Mouse (Mus musculus): ENCODE data around the gene Gm10197. TPM values are rescaled to one million over a fixed set of nuclear protein-coding genes. Genes with fewer than 3 reads are reported as not detected.

Gm10197 gene
- polyA plus RNA-seq (2012; rRNA removed) = not detected in 2 replicates

GRCm38 (mm10) chr19:53371666-53372065 lies at the start of gene Gm10197:
Gm10197 (minus strand) TSS chr19:53371766.
- peak in 1 of 2 experiments; percentile 15 for DNase-seq
- H3K27me3 ChIP-seq (ENCODE audit: control insufficient read depth, insufficient read depth, low read length) = no peaks in the 10 kb centered on the region
- TF ChIP-seq POLR2A (IDR thresholded peaks at IDR 0.05; ENCODE audit: borderline replicate concordance, insufficient read depth, low read length) (no peak), CTCF (IDR thresholded peaks at IDR 0.05; ENCODE audit: borderline replicate concordance, insufficient read depth, low read depth, low read length) (no peak)
- H3K4me1 ChIP-seq (ENCODE audit: control insufficient read depth, insufficient read depth, low read length) = peaks cover 14% of the 10 kb centered on the region; the same call in 1 of the 2 replicates
- no peak within 1 kb of the TSS for H3K27ac ChIP-seq (ENCODE audit: insufficient read depth, low read length)
- 83% methylated on average over 13 of the region's 13 CpGs for WGBS
- no peak within 1 kb of the TSS for H3K4me3 ChIP-seq (replicated peaks; ENCODE audit: insufficient read depth, low read depth, low read length)

- Histone ChIP-seq H3K27me3 (ENCODE audit: control insufficient read depth, insufficient read depth, low read length) (no peaks in the 10 kb centered on the region), H3K4me3 (replicated peaks; ENCODE audit: insufficient read depth, low read depth, low read length) (peak overlapping the region; percentile 44), H3K27ac (ENCODE audit: insufficient read depth, low read length) (no peak overlapping the region), H3K4me1 (ENCODE audit: control insufficient read depth, insufficient read depth, low read length) (peaks cover 21% of the 10 kb centered on the region)
- TF ChIP-seq POLR2A (IDR thresholded peaks at IDR 0.05; ENCODE audit: borderline replicate concordance, insufficient read depth, low read length) = no peak
- TF ChIP-seq CTCF (IDR thresholded peaks at IDR 0.05; ENCODE audit: borderline replicate concordance, insufficient read depth, low read depth, low read length) = no peak
- WGBS = 17% methylated on average over 19 of the region's 19 CpGs
- DNase-seq = peak; percentile 78 to 79
These were observed 49.5 kb upstream of the Gm10197 start for GRCm38 (mm10) chr19:53420924-53421582.

- peak in 1 of 2 experiments; percentile 54 for DNase-seq
- 57% methylated on average over 5 of the region's 5 CpGs for WGBS
These were observed 48.3 kb upstream of the Gm10197 start for GRCm38 (mm10) chr19:53419834-53420233.

GRCm38 (mm10) chr19:53415198-53415597 lies 43.6 kb upstream of the Gm10197 start:
- Histone ChIP-seq H3K4me1 (ENCODE audit: control insufficient read depth, insufficient read depth, low read length) (no peaks in the 10 kb centered on the region), H3K4me3 (replicated peaks; ENCODE audit: insufficient read depth, low read depth, low read length) (no peak overlapping the region), H3K27ac (ENCODE audit: insufficient read depth, low read length) (no peak overlapping the region), H3K27me3 (ENCODE audit: control insufficient read depth, insufficient read depth, low read length) (no peaks in the 10 kb centered on the region)
- no peak for DNase-seq
- no peak for TF ChIP-seq CTCF (IDR thresholded peaks at IDR 0.05; ENCODE audit: borderline replicate concordance, insufficient read depth, low read depth, low read length)
- no peak for TF ChIP-seq POLR2A (IDR thresholded peaks at IDR 0.05; ENCODE audit: borderline replicate concordance, insufficient read depth, low read length)
- WGBS = 81% methylated on average over 17 of the region's 17 CpGs

More at GRCm38 (mm10) chr19:53419834-53420233, 48.3 kb upstream of the Gm10197 start:
- TF ChIP-seq CTCF (IDR thresholded peaks at IDR 0.05; ENCODE audit: borderline replicate concordance, insufficient read depth, low read depth, low read length) (peak; percentile 55), POLR2A (IDR thresholded peaks at IDR 0.05; ENCODE audit: borderline replicate concordance, insufficient read depth, low read length) (no peak)
- Histone ChIP-seq H3K4me3 (replicated peaks; ENCODE audit: insufficient read depth, low read depth, low read length) (no peak overlapping the region), H3K27me3 (ENCODE audit: control insufficient read depth, insufficient read depth, low read length) (no peaks in the 10 kb centered on the region), H3K27ac (ENCODE audit: insufficient read depth, low read length) (no peak overlapping the region), H3K4me1 (ENCODE audit: control insufficient read depth, insufficient read depth, low read length) (peaks cover 18% of the 10 kb centered on the region)

- WGBS = 92% methylated on average over 11 of the region's 11 CpGs
- DNase-seq = no peak
These were observed 43.1 kb upstream of the Gm10197 start for GRCm38 (mm10) chr19:53414650-53415049.

GRCm38 (mm10) chr19:53413617-53414380 lies 42.2 kb upstream of the Gm10197 start:
- no peak for TF ChIP-seq CTCF (IDR thresholded peaks at IDR 0.05; ENCODE audit: borderline replicate concordance, insufficient read depth, low read depth, low read length)
- no peak for TF ChIP-seq POLR2A (IDR thresholded peaks at IDR 0.05; ENCODE audit: borderline replicate concordance, insufficient read depth, low read length)
- H3K4me1 ChIP-seq (ENCODE audit: control insufficient read depth, insufficient read depth, low read length) = no peaks in the 10 kb centered on the region
- H3K27ac ChIP-seq (ENCODE audit: insufficient read depth, low read length) = no peak overlapping the region
- no peak for DNase-seq
- no peaks in the 10 kb centered on the region for H3K27me3 ChIP-seq (ENCODE audit: control insufficient read depth, insufficient read depth, low read length)
- H3K4me3 ChIP-seq (replicated peaks; ENCODE audit: insufficient read depth, low read depth, low read length) = no peak overlapping the region
- 88% methylated on average over 15 of the region's 15 CpGs for WGBS

More at GRCm38 (mm10) chr19:53414650-53415049, 43.1 kb upstream of the Gm10197 start:
- no peak overlapping the region for H3K27ac ChIP-seq (ENCODE audit: insufficient read depth, low read length)
- no peaks in the 10 kb centered on the region for H3K4me1 ChIP-seq (ENCODE audit: control insufficient read depth, insufficient read depth, low read length)
- TF ChIP-seq POLR2A (IDR thresholded peaks at IDR 0.05; ENCODE audit: borderline replicate concordance, insufficient read depth, low read length) = no peak
- no peak for TF ChIP-seq CTCF (IDR thresholded peaks at IDR 0.05; ENCODE audit: borderline replicate concordance, insufficient read depth, low read depth, low read length)
- H3K27me3 ChIP-seq (ENCODE audit: control insufficient read depth, insufficient read depth, low read length) = no peaks in the 10 kb centered on the region
- no peak overlapping the region for H3K4me3 ChIP-seq (replicated peaks; ENCODE audit: insufficient read depth, low read depth, low read length)

- DNase-seq = no peak
- Histone ChIP-seq H3K27me3 (ENCODE audit: control insufficient read depth, insufficient read depth, low read length) (no peaks in the 10 kb centered on the region), H3K4me1 (ENCODE audit: control insufficient read depth, insufficient read depth, low read length) (no peaks in the 10 kb centered on the region), H3K27ac (ENCODE audit: insufficient read depth, low read length) (no peak overlapping the region), H3K4me3 (replicated peaks; ENCODE audit: insufficient read depth, low read depth, low read length) (no peak overlapping the region)
- TF ChIP-seq CTCF (IDR thresholded peaks at IDR 0.05; ENCODE audit: borderline replicate concordance, insufficient read depth, low read depth, low read length) = no peak
- TF ChIP-seq POLR2A (IDR thresholded peaks at IDR 0.05; ENCODE audit: borderline replicate concordance, insufficient read depth, low read length) = no peak
- 59% methylated on average over 6 of the region's 6 CpGs for WGBS
These were observed 40.7 kb upstream of the Gm10197 start for GRCm38 (mm10) chr19:53412149-53412848.

All from cerebellum, adult 2 months (tissue).